Comparison of ENCODE assay signal across 25 mouse cellular contexts in genomic region chr7:46457889-46458288, GRCm38 (mm10).
DNase-seq lines count a peak whose midpoint lies in the region; ATAC-seq and TF ChIP-seq lines count a peak whose summit lies in the region.
"Had no signal": no experiment of that assay in that cellular context is flagged by ENCODE, and none has a peak within 500 bp of the region (broad histone marks: within the 10 kb centered on the region; RNA-seq: fewer than 3 reads in every experiment).

No protein-coding gene starts in this region.

- no peaks in the 10 kb centered on the region for H3K9me3 ChIP-seq in kidney, postnatal 0 days (replicated peaks; ENCODE audit: low read length)
- H3K9me3 ChIP-seq in stomach, embryonic 14.5 days (ENCODE audit: control insufficient read depth, low read depth, low read length), result no peaks in the 10 kb centered on the region
- no peaks in the 10 kb centered on the region for H3K9me3 ChIP-seq in stomach, postnatal 0 days (ENCODE audit: control insufficient read depth, low read length)
- H3K9me3 ChIP-seq: embryonic facial prominence, embryonic 13.5 days; embryonic facial prominence, embryonic 15.5 days; forebrain, embryonic 10.5 days; forebrain, embryonic 12.5 days; G1E had no signal

- 64% methylated on average over 3 of the region's 3 CpGs for WGBS in kidney, postnatal 0 days
- 61% methylated on average over 3 of the region's 3 CpGs for WGBS in stomach, embryonic 14.5 days
- 59% methylated on average over 3 of the region's 3 CpGs for WGBS in stomach, postnatal 0 days

- 0 out of 2 replicates have a peak, but pooled peaks have one; percentile 3 for ATAC-seq in kidney, postnatal 0 days (replicated peaks; ENCODE audit: low FRiP score, low read depth)
- 0 out of 2 replicates have a peak, but pooled peaks have one; percentile 6 for ATAC-seq in stomach, embryonic 14.5 days (ENCODE audit: insufficient number of reproducible peaks, insufficient read depth, low FRiP score, low read depth)
- no peak for ATAC-seq in stomach, postnatal 0 days (ENCODE audit: low FRiP score, low TSS enrichment)
- ATAC-seq: activated CD4-positive, CD25-positive, alpha-beta regulatory T cell, adult 4 months; CD4-positive, CD25-positive, alpha-beta regulatory T cell, adult 4 months; forebrain, embryonic 14.5 days; forebrain, embryonic 16.5 days had no signal

- no peak overlapping the region for H3K27ac ChIP-seq in kidney, postnatal 0 days
- no peak overlapping the region for H3K27ac ChIP-seq in stomach, embryonic 14.5 days (ENCODE audit: low read length)
- no peak overlapping the region for H3K27ac ChIP-seq in stomach, postnatal 0 days (replicated peaks)
- H3K27ac ChIP-seq: embryonic facial prominence, embryonic 13.5 days; embryonic facial prominence, embryonic 15.5 days; forebrain, embryonic 10.5 days; forebrain, embryonic 12.5 days had no signal

- no peaks in the 10 kb centered on the region for H3K27me3 ChIP-seq in kidney, postnatal 0 days (ENCODE audit: insufficient read depth, low read length)
- no peaks in the 10 kb centered on the region for H3K27me3 ChIP-seq in stomach, embryonic 14.5 days (ENCODE audit: control insufficient read depth, insufficient read depth, low read length)
- H3K27me3 ChIP-seq in stomach, postnatal 0 days (ENCODE audit: control insufficient read depth, insufficient read depth, low read length), result no peaks in the 10 kb centered on the region
- H3K27me3 ChIP-seq: CH12.LX; embryonic facial prominence, embryonic 13.5 days; embryonic facial prominence, embryonic 15.5 days had no signal

- H3K4me1 ChIP-seq in kidney, postnatal 0 days (replicated peaks; ENCODE audit: insufficient read depth, low read length), result no peaks in the 10 kb centered on the region
- no peaks in the 10 kb centered on the region for H3K4me1 ChIP-seq in stomach, embryonic 14.5 days (ENCODE audit: control insufficient read depth, insufficient read depth, low read length)
- no peaks in the 10 kb centered on the region for H3K4me1 ChIP-seq in stomach, postnatal 0 days (replicated peaks; ENCODE audit: control insufficient read depth, insufficient read depth)
- H3K4me1 ChIP-seq: embryonic facial prominence, embryonic 13.5 days; embryonic facial prominence, embryonic 15.5 days had no signal

- H3K9ac ChIP-seq in kidney, postnatal 0 days (ENCODE audit: low read depth, low read length), result no peak overlapping the region
- H3K9ac ChIP-seq in stomach, embryonic 14.5 days (replicated peaks; ENCODE audit: low read depth, low read length), result no peak overlapping the region
- no peak overlapping the region for H3K9ac ChIP-seq in stomach, postnatal 0 days (ENCODE audit: low read length)
- H3K9ac ChIP-seq: embryonic facial prominence, embryonic 13.5 days; embryonic facial prominence, embryonic 15.5 days; forebrain, embryonic 12.5 days had no signal

- no peaks in the 10 kb centered on the region for H3K36me3 ChIP-seq in kidney, postnatal 0 days (ENCODE audit: insufficient read depth, low read length)
- H3K36me3 ChIP-seq in stomach, embryonic 14.5 days (ENCODE audit: control insufficient read depth, insufficient read depth, low read length), result no peaks in the 10 kb centered on the region
- H3K36me3 ChIP-seq in stomach, postnatal 0 days (ENCODE audit: control insufficient read depth, insufficient read depth, low read length), result no peaks in the 10 kb centered on the region
- H3K36me3 ChIP-seq: embryonic facial prominence, embryonic 13.5 days; embryonic facial prominence, embryonic 15.5 days; forebrain, embryonic 10.5 days; forebrain, embryonic 12.5 days had no signal

- TF ChIP-seq EP300 in stomach, postnatal 0 days (optimal IDR thresholded peaks at IDR 0.05), result no peak

- DNase-seq in kidney, postnatal 0 days (ENCODE audit: low spot score), result no peak
- no peak for DNase-seq in kidney, adult 11 months
- DNase-seq in stomach, postnatal 0 days (ENCODE audit: low spot score), result no peak
- DNase-seq in thymus, postnatal 4 days, result no peak
- DNase-seq: adrenal gland, adult 8-10 months; adrenal gland, postnatal 14 days; adrenal gland, postnatal 36 days; B cell, adult 2 months; cerebellum, adult 11 months; cerebellum, adult 8-10 months; cerebellum, adult 9-11 months; cerebellum, postnatal 36 days; embryo, embryonic 11 days had no signal

- no peak for TF ChIP-seq CTCF in kidney, postnatal 0 days (IDR thresholded peaks at IDR 0.05; ENCODE audit: low read depth)
- no peak for TF ChIP-seq CTCF in stomach, postnatal 0 days (IDR thresholded peaks at IDR 0.05; ENCODE audit: low read depth)

- H3K4me2 ChIP-seq in kidney, postnatal 0 days (ENCODE audit: low read length), result no peak overlapping the region
- H3K4me2 ChIP-seq in stomach, embryonic 14.5 days (replicated peaks; ENCODE audit: low read depth, low read length), result no peak overlapping the region
- no peak overlapping the region for H3K4me2 ChIP-seq in stomach, postnatal 0 days (replicated peaks; ENCODE audit: low read depth)
- H3K4me2 ChIP-seq: embryonic facial prominence, embryonic 13.5 days; embryonic facial prominence, embryonic 15.5 days; forebrain, embryonic 12.5 days had no signal

- no peak overlapping the region for H3K4me3 ChIP-seq in kidney, postnatal 0 days (replicated peaks; ENCODE audit: low read depth, low read length)
- no peak overlapping the region for H3K4me3 ChIP-seq in stomach, embryonic 14.5 days (ENCODE audit: low read depth, low read length)
- no peak overlapping the region for H3K4me3 ChIP-seq in stomach, postnatal 0 days (ENCODE audit: low read depth, low read length)
- H3K4me3 ChIP-seq: embryonic facial prominence, embryonic 13.5 days; embryonic facial prominence, embryonic 15.5 days; erythroblast, embryonic 14.5 days; forebrain, embryonic 10.5 days; forebrain, embryonic 12.5 days had no signal
